Mouse (Mus musculus): ENCODE measurements around the gene Sptbn4. TPM values are rescaled to one million over a fixed set of nuclear protein-coding genes. Genes with fewer than 3 reads are reported as not detected.

Sptbn4 gene
- polyA plus RNA-seq, 1 experiment from 2014 or later: 0.43 TPM

DNA sequence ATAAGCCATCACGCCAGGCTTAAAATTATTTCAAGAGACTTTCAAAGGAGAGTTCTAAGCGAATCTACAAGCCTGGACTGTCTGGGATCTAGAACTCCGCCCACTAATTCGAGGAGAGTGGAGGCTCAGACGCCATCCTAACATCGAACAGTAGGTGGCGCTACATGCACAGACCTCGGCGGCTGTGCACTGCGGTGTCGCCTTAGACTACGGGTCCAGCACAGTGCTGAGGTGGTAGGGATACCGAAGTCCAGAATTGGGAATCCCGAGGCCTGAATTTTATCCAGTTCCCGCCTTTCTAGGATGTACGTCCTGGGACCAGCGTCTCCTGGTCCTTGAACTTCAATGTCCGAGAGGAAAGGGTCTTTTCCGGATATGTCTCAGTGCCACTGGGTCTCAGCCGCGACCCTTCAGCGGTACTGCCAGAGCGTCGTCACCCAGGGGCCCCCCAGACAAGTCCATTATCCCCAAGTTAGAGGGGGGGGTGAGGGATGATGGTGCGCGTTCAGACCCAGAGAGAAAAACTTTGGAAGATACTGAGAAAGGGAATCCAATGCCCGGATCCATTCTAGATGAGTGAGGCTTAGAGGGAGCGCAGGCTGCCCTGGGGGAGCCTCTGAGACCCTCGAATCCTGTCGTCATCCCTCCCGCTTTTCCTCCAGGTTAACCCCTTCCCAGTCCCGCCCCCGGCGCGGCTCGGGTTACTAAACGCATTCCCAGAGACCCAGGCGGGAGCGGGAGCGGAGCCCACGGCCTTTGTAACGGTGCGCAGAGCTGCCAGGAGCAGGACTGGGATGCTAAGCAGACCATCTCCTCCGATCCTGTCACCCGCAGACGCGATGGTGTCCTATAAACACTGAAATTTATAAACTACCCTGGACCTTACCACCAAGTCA, 111.3 kb downstream of the Sptbn4 start:
- Histone ChIP-seq H3K4me2 (peak overlapping the region; percentile 69), H3K36me3 (ENCODE audit: poor library complexity, severe bottlenecking) (peaks cover 2% of the 10 kb centered on the region), H3K27me3 (peaks cover 60% of the 10 kb centered on the region), H3K9ac (peak overlapping the region; percentile 66), H3K4me1 (peaks cover 60% of the 10 kb centered on the region), H3K27ac (no peak overlapping the region), H3K4me3 (peak overlapping the region; percentile 42), H3K9me3 (replicated peaks) (no peaks in the 10 kb centered on the region)
- ATAC-seq: peak; percentile 84
- WGBS: 1% methylated on average over 47 of the region's 47 CpGs

GRCm38 (mm10) chr7:27335011-27335720, 112.3 kb downstream of the Sptbn4 start:
- Histone ChIP-seq H3K27me3 (peaks cover 70% of the 10 kb centered on the region), H3K27ac (no peak overlapping the region), H3K36me3 (ENCODE audit: poor library complexity, severe bottlenecking) (no peaks in the 10 kb centered on the region), H3K4me2 (peak overlapping the region; percentile 69; the same call in 1 of the 2 replicates), H3K4me1 (peaks cover 70% of the 10 kb centered on the region), H3K9me3 (replicated peaks) (no peaks in the 10 kb centered on the region), H3K9ac (no peak overlapping the region), H3K4me3 (no peak overlapping the region)
- 61% methylated on average over 15 of the region's 15 CpGs for WGBS
- ATAC-seq: 0 out of 2 replicates have a peak, but pooled peaks have one; percentile 0

DNA sequence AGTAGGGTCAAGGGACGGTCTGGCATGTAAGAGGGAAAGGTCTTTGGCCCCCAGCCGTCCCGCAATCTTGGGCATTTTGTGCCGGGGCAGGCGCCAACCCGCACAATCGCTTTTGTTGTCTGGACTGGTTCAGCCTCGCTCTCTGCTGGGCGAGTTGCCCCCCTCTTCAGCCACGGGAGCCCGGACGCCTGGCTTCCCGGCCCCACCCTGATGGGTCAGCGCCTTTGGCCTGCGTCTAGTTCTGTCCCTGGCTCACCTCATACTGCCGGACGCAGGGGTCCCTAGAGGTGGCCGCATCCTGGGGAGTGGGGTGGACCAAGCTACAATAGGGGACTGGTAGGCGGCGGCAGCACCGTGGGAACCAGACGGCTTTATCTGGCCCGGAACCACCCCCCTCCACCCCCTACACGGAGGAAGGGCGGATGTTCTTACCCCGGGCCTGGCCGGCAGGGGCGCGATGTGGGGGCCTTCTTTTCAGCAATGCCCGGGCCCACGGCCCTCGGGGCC, 113.0 kb downstream of the Sptbn4 start:
- no peak overlapping the region for H3K27ac ChIP-seq
- whole genome bisulfite sequencing: 5% methylated on average over 32 of the region's 32 CpGs
- no peak for ATAC-seq
- no peak overlapping the region for H3K9ac ChIP-seq
- peaks cover 77% of the 10 kb centered on the region for H3K27me3 ChIP-seq
- peaks cover 72% of the 10 kb centered on the region for H3K4me1 ChIP-seq
- no peaks in the 10 kb centered on the region for H3K9me3 ChIP-seq (replicated peaks)
- H3K4me3 ChIP-seq: 0 out of 2 replicates have a peak overlapping the region, but pooled peaks have one; percentile 47
- no peaks in the 10 kb centered on the region for H3K36me3 ChIP-seq (ENCODE audit: poor library complexity, severe bottlenecking)
- H3K4me2 ChIP-seq: peak overlapping the region; percentile 82

GRCm38 (mm10) chr7:27333316-27333941, 114.1 kb downstream of the Sptbn4 start:
- peaks cover 86% of the 10 kb centered on the region for H3K27me3 ChIP-seq
- peak overlapping the region; percentile 74 for H3K9ac ChIP-seq
- no peaks in the 10 kb centered on the region for H3K36me3 ChIP-seq (ENCODE audit: poor library complexity, severe bottlenecking)
- no peak for ATAC-seq
- peak overlapping the region; percentile 82 for H3K4me2 ChIP-seq
- H3K4me3 ChIP-seq: peak overlapping the region; percentile 47
- no peaks in the 10 kb centered on the region for H3K9me3 ChIP-seq (replicated peaks)
- peaks cover 71% of the 10 kb centered on the region for H3K4me1 ChIP-seq
- H3K27ac ChIP-seq: no peak overlapping the region
- under 1% methylated on average over 34 of the region's 77 CpGs for WGBS

DNA sequence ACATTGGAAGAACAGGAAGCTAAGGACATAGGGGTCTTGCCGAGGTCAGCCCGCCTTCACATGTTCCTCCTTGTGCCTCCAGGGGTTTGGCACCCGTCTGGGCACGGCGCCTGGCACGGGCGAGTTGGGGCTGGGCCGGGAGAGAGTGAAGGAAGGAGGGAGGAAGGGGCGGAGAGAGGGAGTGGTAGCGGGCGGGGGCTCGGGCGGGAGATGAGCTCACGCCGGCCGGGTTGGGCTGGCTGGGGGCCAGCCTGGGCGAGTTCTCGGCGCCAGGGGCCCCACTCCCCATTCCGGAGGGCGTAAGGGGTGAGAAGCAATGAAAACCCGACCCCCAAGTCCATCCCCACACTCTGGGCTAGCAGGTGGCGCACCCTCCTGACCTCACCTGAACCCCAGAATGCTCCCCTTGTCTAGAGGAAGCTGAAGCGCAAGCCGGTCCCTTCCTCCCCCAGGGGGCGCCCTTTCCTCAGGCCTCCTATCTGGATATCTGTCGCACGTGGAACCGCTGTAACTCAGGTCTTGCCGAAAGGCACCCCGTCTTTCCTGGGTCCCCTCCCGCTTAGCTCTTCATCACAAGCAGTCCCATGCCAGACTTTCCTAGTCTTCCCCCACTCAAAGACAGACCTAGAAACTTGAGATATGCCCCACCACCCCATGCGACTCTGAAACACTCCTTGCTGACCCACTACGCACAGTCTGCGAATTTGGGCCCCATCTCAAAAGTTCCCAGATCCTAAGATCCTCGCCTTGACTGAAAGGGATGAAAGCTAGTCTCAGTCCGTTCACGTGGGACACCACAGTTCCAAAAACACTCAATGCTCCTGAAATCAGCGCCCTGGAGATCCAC, 114.9 kb downstream of the Sptbn4 start:
- peak overlapping the region; percentile 47 for H3K4me3 ChIP-seq
- H3K36me3 ChIP-seq (ENCODE audit: poor library complexity, severe bottlenecking): no peaks in the 10 kb centered on the region
- H3K4me1 ChIP-seq: peaks cover 66% of the 10 kb centered on the region
- WGBS: under 1% methylated on average over 39 of the region's 39 CpGs
- peak overlapping the region; percentile 82 for H3K4me2 ChIP-seq
- peak overlapping the region; percentile 74 for H3K9ac ChIP-seq
- no peak overlapping the region for H3K27ac ChIP-seq
- H3K9me3 ChIP-seq (replicated peaks): no peaks in the 10 kb centered on the region
- ATAC-seq: no peak; the same call in 1 of the 2 replicates
- H3K27me3 ChIP-seq: peaks cover 86% of the 10 kb centered on the region

- ATAC-seq: no peak
- Histone ChIP-seq H3K27me3 (peaks cover 87% of the 10 kb centered on the region), H3K4me2 (peak overlapping the region; percentile 82), H3K9me3 (replicated peaks) (no peaks in the 10 kb centered on the region), H3K36me3 (ENCODE audit: poor library complexity, severe bottlenecking) (no peaks in the 10 kb centered on the region), H3K9ac (peak overlapping the region; percentile 22; the same call in 1 of the 2 replicates), H3K27ac (no peak overlapping the region), H3K4me1 (peaks cover 59% of the 10 kb centered on the region), H3K4me3 (no peak overlapping the region)
- WGBS: 4% methylated on average over 8 of the region's 8 CpGs
Observed at GRCm38 (mm10) chr7:27331854-27332253, 115.6 kb downstream of the Sptbn4 start.

DNA sequence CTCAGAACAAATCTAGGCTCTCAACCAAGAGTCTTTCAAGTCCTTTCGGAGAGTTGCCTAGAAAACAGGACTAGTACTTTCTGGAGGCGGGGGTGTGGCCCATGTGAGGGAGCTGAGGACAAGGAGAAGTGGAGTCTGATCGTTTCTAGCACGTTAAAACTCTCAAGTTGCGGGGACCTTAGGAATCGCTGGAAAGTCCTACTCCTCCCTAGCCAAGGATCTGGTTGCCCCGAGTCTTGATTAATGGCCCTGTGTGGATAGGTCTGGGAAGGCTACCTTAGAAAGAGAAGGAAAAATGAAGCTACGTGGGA, 116.0 kb downstream of the Sptbn4 start:
- Histone ChIP-seq H3K36me3 (ENCODE audit: poor library complexity, severe bottlenecking) (no peaks in the 10 kb centered on the region), H3K9ac (no peak overlapping the region), H3K4me2 (peak overlapping the region; percentile 62), H3K27me3 (peaks cover 91% of the 10 kb centered on the region), H3K9me3 (replicated peaks) (no peaks in the 10 kb centered on the region), H3K27ac (no peak overlapping the region), H3K4me1 (peaks cover 55% of the 10 kb centered on the region), H3K4me3 (0 out of 2 replicates have a peak overlapping the region, but pooled peaks have one; percentile 38)
- no peak for ATAC-seq
- 7% methylated on average over 8 of the region's 8 CpGs for WGBS

DNA sequence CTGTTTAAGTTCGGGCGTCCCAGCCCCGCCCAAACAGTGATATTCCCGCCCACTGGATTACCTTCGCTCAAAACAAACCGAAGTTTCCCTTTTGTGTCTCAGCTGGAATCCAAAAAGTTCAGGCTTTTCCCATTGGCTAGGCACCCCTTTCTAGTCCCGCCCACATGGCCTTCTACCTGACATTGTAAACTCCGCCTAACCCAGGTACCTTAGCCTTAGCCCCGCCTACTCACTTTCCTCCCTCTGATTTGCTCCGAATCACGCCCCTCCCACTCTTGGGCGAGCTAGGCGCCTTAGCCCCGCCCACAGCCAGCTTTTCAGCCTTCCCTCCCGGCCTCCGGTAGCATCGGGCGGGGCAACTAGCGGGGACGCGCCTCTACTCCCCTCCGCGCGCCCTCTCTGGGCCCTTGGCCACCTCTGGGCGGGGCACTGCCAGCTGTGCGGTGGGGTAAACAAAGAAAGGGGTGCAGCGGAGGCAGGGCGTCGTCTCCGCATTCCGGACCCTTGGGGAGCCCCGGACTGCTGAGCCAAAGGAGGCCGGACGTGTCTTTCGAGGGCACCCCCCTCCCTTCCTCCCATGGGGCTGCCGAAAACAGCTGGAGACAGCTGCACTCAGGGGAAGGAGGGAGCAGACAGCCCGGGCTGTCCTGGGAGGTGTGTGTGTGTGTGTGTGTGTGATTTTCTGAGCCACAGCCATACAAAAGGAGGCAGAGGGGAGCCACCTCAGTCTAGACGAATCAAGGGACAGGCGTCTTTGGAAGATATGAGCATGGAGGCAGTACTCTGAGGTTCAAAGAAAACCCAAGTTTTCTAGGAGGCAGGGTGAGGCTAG, 116.6 kb downstream of the Sptbn4 start:
- no peak for ATAC-seq
- peak overlapping the region; percentile 62 for H3K4me2 ChIP-seq
- H3K27ac ChIP-seq: no peak overlapping the region
- H3K4me1 ChIP-seq: peaks cover 51% of the 10 kb centered on the region
- H3K36me3 ChIP-seq (ENCODE audit: poor library complexity, severe bottlenecking): no peaks in the 10 kb centered on the region
- H3K9me3 ChIP-seq (replicated peaks): no peaks in the 10 kb centered on the region
- peaks cover 97% of the 10 kb centered on the region for H3K27me3 ChIP-seq
- H3K9ac ChIP-seq: peak overlapping the region; percentile 31; the same call in 1 of the 2 replicates
- under 1% methylated on average over 39 of the region's 39 CpGs for WGBS
- H3K4me3 ChIP-seq: peak overlapping the region; percentile 38

DNA sequence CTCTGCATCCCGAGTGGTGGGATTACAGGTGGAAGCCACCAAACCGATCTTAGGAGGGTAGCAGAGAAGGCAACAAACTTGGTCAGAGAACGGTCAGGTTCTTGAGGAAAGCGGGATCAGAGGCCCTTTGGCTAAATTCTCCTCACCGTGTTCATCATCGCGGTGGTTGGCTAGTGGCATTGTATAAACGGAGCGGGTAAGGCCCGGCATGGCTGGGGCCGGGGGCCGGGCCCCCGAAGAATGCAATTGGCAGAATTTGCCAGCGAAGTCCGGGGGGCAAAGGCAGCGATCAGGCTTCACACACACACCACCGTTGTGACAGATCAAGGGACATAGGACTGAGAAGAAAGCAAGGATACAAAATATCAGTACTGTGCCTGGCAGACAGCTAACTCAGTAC, 117.5 kb downstream of the Sptbn4 start:
- Histone ChIP-seq H3K9me3 (replicated peaks) (no peaks in the 10 kb centered on the region), H3K36me3 (ENCODE audit: poor library complexity, severe bottlenecking) (no peaks in the 10 kb centered on the region), H3K9ac (no peak overlapping the region), H3K4me1 (peaks cover 56% of the 10 kb centered on the region), H3K4me2 (peak overlapping the region; percentile 55), H3K27ac (no peak overlapping the region), H3K27me3 (peaks cover 99% of the 10 kb centered on the region), H3K4me3 (no peak overlapping the region; the same call in 1 of the 2 replicates)
- WGBS: 17% methylated on average over 17 of the region's 17 CpGs
- no peak for ATAC-seq

GRCm38 (mm10) chr7:27329326-27329947, 118.0 kb downstream of the Sptbn4 start:
- ATAC-seq: peak; percentile 44; the same call in 1 of the 2 replicates
- WGBS: 4% methylated on average over 45 of the region's 45 CpGs
- Histone ChIP-seq H3K4me1 (peaks cover 52% of the 10 kb centered on the region), H3K9me3 (replicated peaks) (no peaks in the 10 kb centered on the region), H3K27me3 (peaks cover 99% of the 10 kb centered on the region), H3K9ac (peak overlapping the region; percentile 54), H3K4me2 (peak overlapping the region; percentile 55), H3K27ac (no peak overlapping the region), H3K4me3 (peak overlapping the region; percentile 25), H3K36me3 (ENCODE audit: poor library complexity, severe bottlenecking) (no peaks in the 10 kb centered on the region)

Data from forebrain, embryonic 13.5 days (tissue).